Mouse (Mus musculus) stomach, postnatal 0 days (tissue): ENCODE data around the gene Pold2.

Experiments
- CTCF ChIP-seq: IDR thresholded peaks from 2 replicates; pipeline ENCODE4 v1.5.1; 2016; ENCODE audit warnings: antibody characterized with exemption, low read depth, mild to moderate bottlenecking, moderate library complexity
- EP300 ChIP-seq: optimal IDR thresholded peaks from 2 replicates; pipeline ENCODE3; 2016; ENCODE audit warnings: antibody characterized with exemption

- TF ChIP-seq CTCF = peak; percentile 86
- no peak for TF ChIP-seq EP300
Observed at GRCm38 (mm10) chr11:5837251-5838246, 40.5 kb downstream of the Pold2 start, which contains the start of gene Polm.
